Mouse (Mus musculus) lung, adult 2 months (tissue): ENCODE results near the gene Ampd3. TPM values are rescaled to one million over a fixed set of nuclear protein-coding genes. Genes with fewer than 3 reads are reported as not detected.

Experiments used
- DNase-seq: peaks from one replicate; pipeline ENCODE4 v3.0.0; 2022
- H3K4me1 ChIP-seq: fragments of 200-500 bp; 2 replicates; pipeline ENCODE4 v1.6.1; 2011; ENCODE audit warnings: low read length; ENCODE audit not compliant: control insufficient read depth, insufficient read depth
- H3K4me3 ChIP-seq: fragments of 200-500 bp; replicated peaks from 2 replicates; pipeline ENCODE3; 2011; ENCODE audit warnings: low read depth, mild to moderate bottlenecking, control low read depth, low read length; ENCODE audit errors: extremely low read depth
- CTCF ChIP-seq: fragments of 200-500 bp; IDR thresholded peaks from 2 replicates; pipeline ENCODE4 v1.5.1; 2011; ENCODE audit warnings: mild to moderate bottlenecking, low read length, control low read depth; ENCODE audit not compliant: insufficient read depth
- POLR2A ChIP-seq: fragments of 200-500 bp; IDR thresholded peaks from 2 replicates; pipeline ENCODE4 v1.6.1; 2011; ENCODE audit warnings: low read depth, mild to moderate bottlenecking, control low read depth, low read length, borderline replicate concordance; ENCODE audit errors: extremely low read depth
- WGBS: fragments of 180-500 bp; shearing (Covaris S2); methylation state at CpG from one replicate; pipeline ENCODE4 v1.1.7; 2018; 5-methylcytosine and 5-hydroxymethylcytosine counted together
- polyA plus RNA-seq: library from polyadenylated mRNA; depleted of rRNA; stranded (reverse); fragments of >200 nt; gene quantifications from 2 replicates; pipeline ENCODE4 v1.2.3, GENCODE M21; 2012

Ampd3 gene
- polyA plus RNA-seq, 1 experiment, result 23.5 TPM

GRCm38 (mm10) chr7:110739764-110740163 is 28.2 kb upstream of the Ampd3 start:
- 46% methylated on average over 5 of the region's 5 CpGs for WGBS
- Histone ChIP-seq H3K4me1 (no peaks in the 10 kb centered on the region), H3K4me3 (no peak overlapping the region)
- no peak for TF ChIP-seq POLR2A
- no peak for TF ChIP-seq CTCF
- DNase-seq, result no peak

GRCm38 (mm10) chr7:110740188-110740587 is 27.8 kb upstream of the Ampd3 start:
- TF ChIP-seq POLR2A (no peak), CTCF (no peak)
- H3K4me1 ChIP-seq, result no peaks in the 10 kb centered on the region
- no peak for DNase-seq
- 63% methylated on average over 2 of the region's 2 CpGs for WGBS
- no peak overlapping the region for H3K4me3 ChIP-seq

GRCm38 (mm10) chr7:110742022-110742421 is 26.0 kb upstream of the Ampd3 start:
- no peak for DNase-seq
- TF ChIP-seq POLR2A, result no peak
- TF ChIP-seq CTCF, result no peak
- Histone ChIP-seq H3K4me3 (no peak overlapping the region), H3K4me1 (no peaks in the 10 kb centered on the region)
- WGBS, result 82% methylated on average over 5 of the region's 5 CpGs

- no peak overlapping the region for H3K4me3 ChIP-seq
- no peak for TF ChIP-seq CTCF
- TF ChIP-seq POLR2A, result no peak
- WGBS, result 88% methylated on average over 5 of the region's 5 CpGs
- no peak for DNase-seq
- H3K4me1 ChIP-seq, result no peaks in the 10 kb centered on the region
These were observed 21.9 kb upstream of the Ampd3 start for GRCm38 (mm10) chr7:110746087-110746562.

- DNase-seq, result no peak
- TF ChIP-seq CTCF (no peak), POLR2A (no peak)
- Histone ChIP-seq H3K4me1 (no peaks in the 10 kb centered on the region), H3K4me3 (no peak overlapping the region)
- WGBS, result 49% methylated on average over 2 of the region's 2 CpGs
These were observed 21.2 kb upstream of the Ampd3 start for GRCm38 (mm10) chr7:110746809-110747208.

- TF ChIP-seq POLR2A (no peak), CTCF (no peak)
- DNase-seq, result no peak
- 35% methylated on average over 4 of the region's 4 CpGs for whole genome bisulfite sequencing
These were observed 17.2 kb upstream of the Ampd3 start for GRCm38 (mm10) chr7:110750834-110751233.

GRCm38 (mm10) chr7:110751634-110752033 is 16.4 kb upstream of the Ampd3 start:
- TF ChIP-seq POLR2A (no peak), CTCF (no peak)
- DNase-seq, result no peak
- Histone ChIP-seq H3K4me1 (no peaks in the 10 kb centered on the region), H3K4me3 (no peak overlapping the region)
- WGBS, result 67% methylated on average over 1 of the region's 1 CpGs

More at GRCm38 (mm10) chr7:110750834-110751233, 17.2 kb upstream of the Ampd3 start:
- no peaks in the 10 kb centered on the region for H3K4me1 ChIP-seq
- H3K4me3 ChIP-seq, result no peak overlapping the region

- WGBS, result 91% methylated on average over 1 of the region's 1 CpGs
- no peak for DNase-seq
- Histone ChIP-seq H3K4me1 (no peaks in the 10 kb centered on the region), H3K4me3 (no peak overlapping the region)
- TF ChIP-seq POLR2A (no peak), CTCF (no peak)
These were observed 14.7 kb upstream of the Ampd3 start for GRCm38 (mm10) chr7:110753310-110753709.

- 51% methylated on average over 5 of the region's 5 CpGs for WGBS
- DNase-seq, result no peak
- H3K4me3 ChIP-seq, result no peak overlapping the region
- TF ChIP-seq CTCF (no peak), POLR2A (no peak)
- no peaks in the 10 kb centered on the region for H3K4me1 ChIP-seq
These were observed 14.1 kb upstream of the Ampd3 start for GRCm38 (mm10) chr7:110753926-110754330.

GRCm38 (mm10) chr7:110756440-110756839 is 11.6 kb upstream of the Ampd3 start:
- DNase-seq, result no peak
- TF ChIP-seq CTCF, result no peak
- no peak for TF ChIP-seq POLR2A
- WGBS, result 41% methylated on average over 2 of the region's 2 CpGs

More at GRCm38 (mm10) chr7:110756440-110756839, 11.6 kb upstream of the Ampd3 start:
- Histone ChIP-seq H3K4me1 (no peaks in the 10 kb centered on the region), H3K4me3 (no peak overlapping the region)
